Mouse (Mus musculus) heart, postnatal 14 days (tissue): ENCODE results near the gene Prcd. TPM values are rescaled to one million over a fixed set of nuclear protein-coding genes. Genes with fewer than 3 reads are reported as not detected.
"Not testable (repeated sequence)": the region's sequence is repeated elsewhere in the genome, so short reads cannot be mapped to it uniquely, and the experiment has no call there.

ENCODE experiments used
- DNase-seq, 2 experiments: peaks; one replicate each; pipeline ENCODE4 v3.0.0; 2021 to 2022
- intact Hi-C: fragments of 180-260 bp; cut with DNase I; formaldehyde crosslinking; loops from one replicate; pipeline ENCODE4 v1.15.1; 2025
- long read RNA-seq, 2 experiments: library from polyadenylated mRNA; stranded (forward); transcript quantifications; one replicate each; pipeline ENCODE4 v2.0.0; 2021
- total RNA-seq, 2 experiments: library from RNA; stranded (reverse); gene quantifications; 2 replicates each; pipeline ENCODE4 v1.2.3; 2021

Prcd gene
- total RNA-seq, result 1 to 10 TPM; 1.4 to 1.9 TPM
- long read RNA-seq, experiment 1, partial matches to known transcripts, result 0 of 1 reads
- long read RNA-seq, experiment 1, other reads (novel, unspliced or antisense), result 1 of 1 reads
- long read RNA-seq, experiment 2, partial matches to known transcripts, result 0 of 2 reads
- long read RNA-seq, experiment 2, other reads (novel, unspliced or antisense), result 2 of 2 reads

DNA sequence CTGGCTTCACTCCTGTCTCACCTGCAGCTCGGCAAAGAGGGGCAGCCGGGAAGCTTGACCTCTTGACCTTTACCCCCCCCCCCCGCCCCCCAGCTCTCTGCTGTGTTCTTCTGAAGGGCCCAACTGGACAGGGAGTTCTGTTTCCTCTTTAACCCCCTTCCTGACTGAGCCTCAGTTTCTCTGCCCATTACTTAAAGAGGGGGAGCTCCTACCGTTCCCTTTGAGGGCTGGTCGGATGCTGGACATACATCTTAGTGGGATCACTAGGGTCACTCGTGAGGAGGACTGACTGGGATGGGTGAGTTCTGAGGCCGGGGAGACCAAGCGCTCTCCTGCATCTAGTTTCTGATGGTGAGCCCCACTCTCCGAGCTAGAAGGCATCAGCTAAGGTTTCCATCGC lies at the start of gene Prcd:
Gene Prcd, plus strand, starts transcription at position 301 of the 400 bp plus-strand sequence.
- DNase-seq, result no peak
- intact Hi-C loops, result no loop called here

DNA sequence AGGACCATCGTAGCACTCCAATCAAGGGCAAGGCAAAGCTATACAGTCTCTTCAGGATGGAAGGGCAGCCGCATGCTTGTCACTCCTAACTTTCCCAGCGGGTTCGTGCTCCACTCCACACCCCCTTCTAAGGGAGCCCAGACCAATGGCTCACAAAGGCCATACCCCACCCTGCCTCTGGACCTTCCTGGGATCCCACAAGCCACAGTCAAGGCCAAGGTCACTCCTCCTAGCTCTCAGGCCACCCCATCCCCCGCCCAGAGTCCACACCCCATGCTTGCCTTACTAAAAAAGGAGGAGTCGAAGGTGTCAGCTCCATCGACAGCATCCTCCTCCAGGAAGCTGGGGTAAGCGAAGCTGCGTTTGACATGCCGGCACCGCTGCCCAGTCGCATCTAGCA lies 49.2 kb upstream of the Prcd start:
- intact Hi-C loops, result loop anchor here (2.0 kb wide), 1 partner anchor 25 kb away; no protein-coding TSS in a partner anchor
- DNase-seq, result no peak

DNA sequence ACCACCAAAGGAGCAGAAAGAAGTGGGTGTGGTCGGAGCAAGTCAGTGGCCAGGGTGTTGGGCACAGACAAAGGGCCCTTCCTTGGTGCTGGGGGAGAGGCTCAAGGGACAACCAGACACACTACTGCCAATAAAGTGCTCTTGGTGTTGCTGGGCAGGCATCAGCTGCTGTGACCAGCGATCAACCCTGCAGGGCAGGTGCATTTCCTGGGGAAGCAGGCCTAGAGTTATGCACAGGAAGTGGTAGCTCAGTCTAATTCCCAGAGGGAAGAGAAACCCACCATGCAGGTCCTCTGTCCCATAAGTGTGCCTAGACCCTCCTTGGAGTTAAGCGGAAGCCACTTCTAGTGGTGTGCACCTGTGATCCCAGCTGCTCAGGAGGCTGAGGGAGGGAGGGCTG lies 45.6 kb upstream of the Prcd start:
- no peak for DNase-seq
- intact Hi-C loops, result no loop called here

DNA sequence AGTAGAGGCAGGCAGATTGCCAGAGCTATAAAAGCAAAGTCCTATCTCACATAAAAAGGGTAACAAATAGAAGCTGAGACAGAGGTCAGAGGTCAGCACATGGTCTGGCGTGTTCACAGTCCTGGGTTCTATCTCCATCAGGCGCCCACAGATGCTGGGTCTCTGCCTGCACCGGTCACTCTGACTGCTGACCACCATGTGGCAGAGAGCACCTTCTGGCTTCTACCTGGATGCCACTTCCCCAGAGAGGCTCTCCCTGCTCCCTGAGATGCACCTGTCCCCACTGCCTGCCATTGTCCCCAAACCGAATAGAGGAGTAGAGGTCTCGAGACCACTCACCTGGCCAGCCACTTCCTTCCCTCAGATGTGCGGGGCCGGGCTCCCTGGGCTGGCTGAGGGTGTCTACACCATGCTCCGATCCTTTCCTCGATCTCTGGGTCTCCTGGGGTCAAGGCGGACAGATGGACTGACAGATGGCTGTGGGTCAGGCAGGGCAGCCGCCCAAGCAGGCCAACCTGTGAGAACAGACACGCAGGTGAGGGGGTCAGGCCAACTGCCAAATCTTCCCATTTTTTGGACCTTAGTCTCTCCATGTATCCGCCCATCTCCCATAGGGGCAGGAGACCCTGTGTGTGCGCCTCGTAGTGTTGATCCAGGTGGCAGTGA lies 43.2 kb upstream of the Prcd start:
- intact Hi-C loops, result no loop called here
- DNase-seq, result no peak

DNA sequence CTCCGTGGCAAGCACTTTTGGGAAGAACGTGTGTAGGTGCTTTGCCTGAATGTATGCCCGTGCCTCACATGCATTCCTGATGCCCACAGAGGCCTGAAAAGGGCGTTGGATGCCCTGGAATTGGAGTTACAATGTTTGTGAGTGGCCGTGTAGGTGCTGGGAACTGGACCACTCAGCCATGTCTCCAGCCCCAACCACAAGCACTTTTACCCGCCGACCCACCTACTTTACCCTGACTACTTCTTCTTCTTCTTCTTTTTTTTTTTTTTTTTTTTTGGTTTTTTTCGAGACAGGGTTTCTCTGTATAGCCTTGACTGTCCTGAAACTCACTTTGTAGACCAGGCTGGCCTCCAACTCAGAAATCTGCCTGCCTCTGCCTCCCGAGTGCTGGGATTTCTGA lies 42.2 kb upstream of the Prcd start:
- DNase-seq, intact Hi-C loops: not testable (repeated sequence)

DNA sequence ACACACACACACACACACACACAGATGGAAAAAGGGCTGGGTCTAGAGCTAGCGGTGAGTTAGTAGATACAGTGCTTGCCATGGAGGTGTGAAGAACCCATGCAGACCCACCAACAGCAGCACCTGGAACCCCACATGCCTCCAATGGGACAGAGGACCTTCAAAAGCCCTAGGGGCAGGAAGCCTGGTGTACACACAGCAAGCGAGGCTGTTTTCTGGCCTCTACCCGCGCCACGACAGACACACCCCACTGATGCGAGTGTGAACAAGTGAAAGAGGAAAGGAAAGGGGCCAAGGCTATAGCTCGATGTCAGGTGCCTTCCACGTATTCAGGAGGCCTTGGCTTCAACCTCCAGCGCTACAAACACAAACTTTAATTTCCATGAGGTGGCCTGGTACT lies 41.5 kb upstream of the Prcd start:
- intact Hi-C loops, result no loop called here
- no peak for DNase-seq

DNA sequence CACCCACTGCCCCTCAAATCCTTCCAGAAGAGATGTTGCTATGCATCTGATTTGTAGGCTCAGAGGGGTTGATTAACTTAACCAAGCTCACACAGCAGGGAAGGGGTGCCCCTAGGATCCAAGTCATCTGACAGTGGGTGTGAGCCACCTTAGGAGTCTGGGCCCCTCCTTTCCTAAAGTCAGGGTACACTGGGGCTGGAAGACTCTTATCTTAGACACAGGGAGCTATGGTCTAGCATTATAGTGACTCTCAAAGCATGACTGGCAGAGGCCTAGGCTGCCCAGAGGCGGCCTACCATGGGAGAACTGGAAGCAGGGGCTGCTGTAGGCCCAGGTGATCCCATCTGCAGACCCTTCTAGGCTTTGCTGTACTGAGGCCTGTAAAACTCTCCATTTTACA lies 40.8 kb upstream of the Prcd start:
- no peak for DNase-seq
- intact Hi-C loops, result no loop called here

DNA sequence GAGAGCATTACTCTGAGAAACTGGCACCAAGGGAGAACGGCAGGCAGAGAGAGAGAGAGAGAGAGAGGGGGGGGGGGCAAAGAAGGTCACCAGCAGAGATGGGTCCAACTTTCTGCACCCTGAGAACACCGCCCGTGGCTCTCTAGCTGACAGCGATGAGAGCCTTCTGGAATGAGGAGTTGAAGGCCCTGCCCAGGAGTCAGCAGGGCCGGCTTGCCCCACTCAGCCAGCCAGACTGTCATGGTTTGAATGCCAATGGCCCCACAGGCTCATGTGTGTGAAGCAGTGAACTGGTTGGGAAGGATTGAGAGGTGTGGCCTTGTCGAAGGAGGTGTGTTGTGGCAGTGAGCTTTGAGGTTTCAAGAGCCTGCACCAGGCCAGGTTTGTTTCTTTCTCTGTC lies 40.1 kb upstream of the Prcd start:
- DNase-seq, result no peak
- intact Hi-C loops, result no loop called here

DNA sequence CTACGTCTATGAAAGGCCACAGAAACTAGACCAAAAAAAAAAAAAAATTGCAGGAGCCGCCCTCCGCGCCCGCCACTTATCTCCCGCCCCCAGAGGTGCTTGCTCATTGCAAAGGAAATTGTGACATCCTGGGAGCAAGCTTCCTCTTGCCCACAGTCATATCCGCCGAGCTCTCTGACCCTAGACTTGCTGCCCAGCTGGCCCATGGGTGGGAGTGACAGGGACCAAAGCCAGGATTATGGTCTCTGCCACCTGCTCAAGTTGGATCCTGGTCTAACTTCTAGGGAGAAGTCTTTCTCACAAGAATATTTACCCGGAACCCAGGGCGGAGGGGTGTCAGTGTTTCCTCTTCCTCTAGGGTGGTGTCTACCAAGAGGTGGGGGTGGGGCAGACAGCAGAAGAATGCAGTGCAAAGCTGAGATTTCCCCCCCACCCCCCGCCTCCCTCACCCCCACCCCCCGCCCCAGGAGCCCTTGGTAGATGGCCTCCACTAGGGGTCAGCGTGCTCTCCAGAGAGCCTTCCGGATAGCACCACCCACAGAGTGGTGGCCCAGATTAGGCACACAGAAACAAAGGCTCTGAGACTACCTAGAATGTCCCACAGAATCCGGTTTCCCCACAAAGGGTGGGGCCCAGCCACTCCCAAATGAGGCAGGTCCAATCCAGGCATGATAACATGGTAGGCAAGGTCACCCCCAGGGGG lies 37.4 kb upstream of the Prcd start:
- intact Hi-C loops, result no loop called here
- peak; percentile 63 to 68 for DNase-seq

DNA sequence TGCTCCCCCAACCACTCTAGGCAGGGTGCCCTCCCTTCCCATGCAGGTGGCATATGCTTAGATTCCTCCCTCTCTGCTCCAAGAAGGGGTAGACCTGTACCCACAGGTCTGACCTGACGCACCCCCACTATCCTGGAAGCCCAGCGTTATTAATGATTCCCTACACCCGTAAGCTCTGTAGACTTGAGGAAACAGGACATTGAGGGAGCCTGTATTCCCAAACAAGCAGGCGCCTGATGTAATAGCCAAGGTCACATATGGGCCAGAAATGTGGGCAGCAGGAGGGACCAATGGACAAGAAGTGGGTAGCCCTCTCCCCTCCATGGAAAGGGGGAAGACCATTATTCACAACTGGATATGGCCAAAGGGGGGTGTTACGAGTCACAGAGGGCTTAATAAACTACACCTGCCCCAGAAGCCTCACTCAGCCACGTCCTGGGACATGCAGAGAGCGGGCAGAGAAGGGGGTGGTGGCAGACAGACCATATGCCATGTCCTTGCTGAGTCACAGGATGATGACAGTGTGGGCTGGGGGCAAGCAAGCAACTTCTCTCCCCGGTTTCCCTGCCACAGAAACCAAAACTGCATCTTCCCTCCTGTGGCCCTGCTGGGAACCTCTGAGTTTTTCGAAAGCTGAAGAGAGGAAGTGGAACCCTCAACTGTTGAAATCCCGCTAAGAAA lies 36.8 kb upstream of the Prcd start:
- intact Hi-C loops, result no loop called here
- no peak for DNase-seq

DNA sequence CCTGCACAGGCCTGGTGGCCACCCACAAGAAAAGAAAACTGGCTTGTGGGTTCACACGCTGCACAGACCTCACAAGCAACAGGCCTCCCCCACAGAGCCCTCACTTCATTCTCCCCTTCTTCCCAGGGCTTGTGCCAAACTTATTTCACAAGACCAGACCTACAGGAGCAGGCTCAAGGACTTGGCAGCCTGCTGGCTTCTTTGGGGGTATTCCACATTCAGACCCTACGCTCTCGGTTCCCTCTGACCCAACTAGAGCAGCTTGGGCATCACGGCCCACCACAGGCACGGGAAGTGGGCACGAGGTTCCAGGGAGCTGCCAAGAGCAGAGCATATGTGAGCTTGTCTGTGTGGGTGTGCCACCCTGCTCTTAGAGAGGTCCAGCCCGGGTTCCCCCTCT lies 35.7 kb upstream of the Prcd start:
- DNase-seq, result peak in 1 of 2 experiments; percentile 34
- intact Hi-C loops, result no loop called here

DNA sequence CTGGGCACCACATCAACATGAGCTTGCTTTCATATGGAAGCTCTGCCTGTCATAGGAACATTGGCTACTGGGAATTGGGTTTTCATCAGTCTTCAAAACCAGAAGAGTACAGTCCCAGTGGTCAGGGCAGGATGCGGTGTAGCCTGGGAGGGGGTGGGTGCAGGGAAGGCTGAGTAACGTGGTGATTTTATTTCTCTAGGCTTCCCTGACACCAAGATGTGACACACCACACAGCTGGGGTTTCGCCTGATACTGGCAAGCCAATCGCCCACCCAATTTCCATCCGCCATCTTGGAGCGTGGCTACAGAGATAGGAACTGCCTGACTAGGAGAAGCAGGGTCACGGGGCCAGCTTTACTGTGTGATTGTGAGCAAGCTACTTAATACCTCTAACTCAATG lies 34.7 kb upstream of the Prcd start:
- no peak for DNase-seq
- intact Hi-C loops, result no loop called here

DNA sequence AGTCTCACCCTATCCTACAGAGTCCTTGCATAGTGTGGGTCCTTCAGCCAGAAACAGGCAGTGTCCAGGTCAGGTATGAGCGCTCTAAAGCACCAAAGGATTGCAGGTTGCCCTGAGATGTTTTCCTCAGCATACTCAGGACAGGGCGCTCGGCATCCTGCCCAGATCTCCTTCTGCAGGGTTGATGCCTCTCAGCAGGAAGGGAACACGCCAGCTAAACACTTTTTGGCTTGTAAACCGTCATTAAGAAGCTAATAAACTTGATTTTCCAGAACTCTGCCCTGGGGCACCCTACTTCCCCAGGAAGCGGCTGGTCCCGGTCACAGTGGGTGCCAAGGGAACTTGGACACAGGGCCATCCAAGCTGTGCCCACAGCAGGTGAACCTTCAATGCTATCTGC lies 34.2 kb upstream of the Prcd start:
- intact Hi-C loops, result no loop called here
- DNase-seq, result no peak

DNA sequence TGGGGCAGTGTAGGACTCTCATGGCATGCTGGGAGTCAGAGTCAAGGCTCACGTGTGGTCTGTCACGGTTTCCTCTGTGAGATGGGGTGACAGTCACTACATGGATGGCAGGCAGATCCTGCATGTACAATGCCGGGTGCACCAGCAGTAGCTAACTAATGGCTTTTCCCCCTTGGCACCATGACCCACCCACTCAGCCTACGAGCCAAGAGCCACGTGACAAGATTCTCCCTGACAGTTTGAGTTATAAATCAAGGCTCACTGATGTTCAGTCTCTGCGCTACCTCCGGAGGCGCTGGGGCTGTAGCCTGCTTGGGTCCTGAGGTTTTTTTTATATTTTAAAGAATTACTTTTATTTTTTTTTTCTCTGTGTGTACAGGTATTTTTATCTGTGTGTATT lies 33.8 kb upstream of the Prcd start:
- no peak for DNase-seq
- intact Hi-C loops, result no loop called here

DNA sequence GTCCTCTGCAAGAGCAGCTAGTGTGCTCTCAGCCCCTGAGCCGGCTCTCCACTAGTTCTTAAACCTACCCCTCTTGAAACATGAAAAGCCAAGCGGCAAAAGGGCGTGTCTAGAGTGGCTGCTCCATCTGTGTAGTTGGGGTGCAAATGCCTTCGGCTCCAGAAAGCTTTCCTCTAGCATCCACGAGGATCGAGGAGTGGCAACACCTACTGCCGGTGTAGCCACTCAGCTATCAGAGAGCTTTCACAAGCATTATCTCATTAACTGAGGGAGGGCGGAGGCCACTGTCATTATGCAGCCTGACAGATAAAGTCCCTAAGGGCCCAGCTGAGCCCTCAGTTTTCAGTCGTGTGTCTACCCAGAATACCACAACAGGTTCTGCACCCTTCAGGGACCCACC lies 33.3 kb upstream of the Prcd start:
- DNase-seq, result no peak
- intact Hi-C loops, result no loop called here

DNA sequence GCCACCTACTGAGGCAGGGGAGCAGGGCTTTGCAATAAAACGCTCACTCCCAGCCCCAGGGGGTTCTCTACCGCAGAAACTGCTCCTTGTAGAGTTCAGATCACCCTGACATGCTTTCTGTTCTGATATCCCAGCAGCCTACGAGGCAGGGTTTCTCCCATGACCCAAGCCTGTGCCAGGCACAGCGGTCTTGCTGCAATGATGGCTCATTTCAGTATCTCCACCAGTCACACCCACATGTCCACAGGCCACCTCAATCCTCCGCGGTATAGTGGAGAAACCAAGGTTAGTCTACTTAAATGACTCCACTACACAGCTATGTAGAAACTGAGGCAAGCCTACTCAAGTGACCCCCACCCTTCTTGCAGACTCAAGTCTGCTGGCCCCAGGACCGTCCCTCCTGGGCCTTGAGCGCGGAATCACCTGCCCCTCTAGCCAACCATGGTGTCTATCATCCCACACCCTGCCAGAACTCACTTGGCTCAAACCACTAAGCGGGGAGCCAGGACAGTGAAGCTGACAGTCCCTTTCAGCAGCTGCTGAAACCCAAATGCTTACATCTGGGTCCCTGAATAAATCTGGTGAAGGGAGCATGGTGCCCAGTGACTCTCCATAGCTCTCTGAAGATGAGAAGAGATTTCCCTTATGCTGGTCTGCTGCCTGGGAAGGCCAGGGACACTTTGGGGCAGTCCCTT lies 32.6 kb upstream of the Prcd start:
- DNase-seq, result peak in 1 of 2 experiments; percentile 68
- intact Hi-C loops, result no loop called here

DNA sequence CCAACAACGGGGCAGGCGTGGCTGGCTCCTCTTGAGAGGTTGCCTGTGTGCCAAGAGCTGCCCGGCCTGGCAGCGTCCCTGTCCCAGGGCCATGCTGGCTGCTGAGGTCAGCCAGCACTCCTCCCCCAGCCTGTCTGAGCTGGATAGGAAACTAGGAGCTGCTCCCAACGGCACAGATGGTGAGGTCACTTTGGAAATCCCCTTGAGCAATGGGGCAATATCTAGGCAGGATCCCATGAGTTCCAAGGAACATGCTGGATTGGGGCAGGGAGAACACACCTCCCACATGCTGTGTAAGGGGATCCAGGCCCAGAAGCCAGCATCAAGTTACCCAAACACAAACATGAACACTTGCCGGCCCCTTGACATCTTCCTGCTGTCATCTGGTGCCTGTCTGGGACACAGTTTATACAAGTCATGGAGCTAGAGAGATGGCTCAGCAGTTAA lies 32.1 kb upstream of the Prcd start:
- intact Hi-C loops, result no loop called here
- peak; percentile 84 to 89 for DNase-seq

DNA sequence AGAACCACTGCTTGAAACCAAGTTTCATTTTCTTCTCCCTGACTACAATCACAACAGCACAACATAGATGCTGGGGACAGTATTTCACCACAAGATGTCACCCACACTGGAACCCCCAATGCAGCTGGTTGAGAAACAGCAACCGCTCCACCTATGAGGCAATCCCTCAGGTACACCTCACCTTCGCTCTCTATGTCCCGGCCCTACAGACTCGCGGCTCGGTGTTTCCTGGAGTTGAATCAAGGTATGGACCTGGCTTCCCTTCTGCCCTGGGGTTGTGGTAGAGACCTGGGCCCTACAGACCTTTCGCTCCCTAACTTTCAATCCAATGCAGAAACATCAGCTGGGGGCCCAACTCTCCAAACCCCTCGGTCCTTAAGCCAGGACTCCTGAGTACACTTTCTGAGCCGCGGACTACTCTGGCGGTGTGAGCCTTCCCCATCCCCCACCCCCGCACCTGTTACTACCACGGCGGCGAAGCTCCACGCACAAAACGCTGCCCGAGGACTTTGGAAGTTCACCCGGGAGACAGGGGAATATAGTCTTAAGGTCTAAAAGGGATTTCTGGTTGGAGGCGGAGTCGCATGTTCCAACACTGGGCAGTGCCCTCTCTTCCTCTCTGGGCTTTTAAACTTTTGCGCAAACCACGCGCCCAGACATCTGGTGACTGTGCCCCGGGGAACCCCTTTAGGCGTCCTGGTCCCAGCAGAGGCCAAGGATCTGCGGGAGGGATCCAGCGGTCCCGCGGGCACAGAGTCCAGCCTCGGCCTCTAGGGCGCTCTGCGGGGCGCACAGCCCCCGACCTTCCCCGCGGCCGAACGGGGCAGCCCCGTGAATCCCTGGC lies 29.8 kb upstream of the Prcd start:
- intact Hi-C loops, result no loop called here
- DNase-seq, result no peak

DNA sequence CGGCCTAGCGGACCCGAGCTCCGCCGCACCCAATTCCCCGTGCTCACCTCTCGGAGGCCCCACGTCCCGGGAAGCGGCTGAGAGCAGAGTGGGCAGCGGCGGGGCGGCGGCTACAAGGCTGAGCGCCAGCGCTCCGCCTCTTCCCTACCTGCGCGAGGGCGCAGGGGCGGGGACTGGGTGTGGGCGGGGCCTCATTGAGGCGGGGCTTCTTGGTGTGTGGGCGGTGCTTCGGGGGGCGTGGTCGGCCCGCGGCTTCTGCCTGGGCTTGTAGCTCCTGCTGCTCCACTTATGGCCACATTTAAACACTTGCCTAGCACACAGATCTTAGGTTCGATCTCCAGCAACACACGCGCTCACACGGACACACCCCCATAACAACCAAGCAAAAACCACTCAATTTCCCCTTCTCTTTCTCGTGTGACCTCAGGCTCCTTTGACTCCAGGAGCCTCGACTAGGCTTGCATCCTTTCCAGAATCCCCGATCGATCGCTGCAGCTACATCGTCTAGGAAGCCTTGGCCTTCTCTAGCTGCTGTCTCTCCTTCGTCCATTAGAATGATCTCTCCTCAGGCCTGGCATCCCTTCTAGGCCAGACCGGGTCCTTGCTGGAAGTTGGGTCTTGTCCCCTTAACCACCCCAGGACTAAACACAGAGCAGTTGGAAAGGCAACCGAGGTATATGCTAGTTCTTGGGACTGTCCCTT lies 29.1 kb upstream of the Prcd start:
- peak; percentile 86 to 88 for DNase-seq
- intact Hi-C loops, result no loop called here
